ENCODE assay signal across 34 mouse cellular contexts in genomic region chr8:93777605-93778004, GRCm38 (mm10). TPM values are rescaled to one million over a fixed set of nuclear protein-coding genes. Genes with fewer than 3 reads are reported as not detected.
DNase-seq lines count a peak whose midpoint lies in the region; ATAC-seq lines count a peak whose summit lies in the region.
"Had no signal": no experiment of that assay in that cellular context is flagged by ENCODE, and none has a peak within 500 bp of the region (broad histone marks: within the 10 kb centered on the region; RNA-seq: fewer than 3 reads in every experiment).

No protein-coding gene starts in this region.

- H3K4me1 ChIP-seq in heart, embryonic 15.5 days (replicated peaks) = peaks cover 10% of the 10 kb centered on the region
- H3K4me1 ChIP-seq: embryonic facial prominence, embryonic 13.5 days; forebrain, embryonic 15.5 days; hindbrain, embryonic 10.5 days; hindbrain, embryonic 15.5 days; kidney, embryonic 15.5 days; neural tube, embryonic 15.5 days; stomach, embryonic 15.5 days had no signal

- intact Hi-C loops in heart, postnatal 25 days (cut with DNase I) = no loop called here

- ATAC-seq in heart, embryonic 15.5 days (replicated peaks; ENCODE audit: insufficient number of reproducible peaks, insufficient read depth, low FRiP score, low read depth) = peak; percentile 64; the same call in 1 of the 2 replicates
- ATAC-seq: forebrain, embryonic 15.5 days; inflammation-experienced regulatory T-cells, adult 6 months had no signal

- no peak overlapping the region for H3K9ac ChIP-seq in heart, embryonic 15.5 days
- H3K9ac ChIP-seq: embryonic facial prominence, embryonic 13.5 days; forebrain, embryonic 15.5 days; hindbrain, embryonic 15.5 days; kidney, embryonic 15.5 days; liver, embryonic 14.5 days; neural tube, embryonic 15.5 days; stomach, embryonic 15.5 days had no signal

- no peak overlapping the region for H3K4me3 ChIP-seq in heart, embryonic 15.5 days
- H3K4me3 ChIP-seq: embryonic facial prominence, embryonic 13.5 days; forebrain, embryonic 10.5 days; forebrain, embryonic 15.5 days; hindbrain, embryonic 10.5 days; hindbrain, embryonic 15.5 days; kidney, embryonic 15.5 days; neural tube, embryonic 15.5 days; stomach, embryonic 15.5 days had no signal

- H3K9me3 ChIP-seq in heart, embryonic 15.5 days (replicated peaks) = no peaks in the 10 kb centered on the region
- H3K9me3 ChIP-seq: embryonic facial prominence, embryonic 13.5 days; forebrain, embryonic 10.5 days; forebrain, embryonic 15.5 days; hindbrain, embryonic 10.5 days; hindbrain, embryonic 15.5 days; kidney, embryonic 15.5 days; neural tube, embryonic 15.5 days; stomach, embryonic 15.5 days had no signal

- peak; percentile 20 to 28 for DNase-seq in cerebellum, postnatal 10 days
- no peak for DNase-seq in cerebellum, adult 9-11 months
- DNase-seq in heart, adult 18-20 months = peak; percentile 18 to 49
- no peak for DNase-seq in heart, postnatal 25 days (ENCODE audit: low spot score)
- peak; percentile 6 for DNase-seq in heart, postnatal 4 days
- no peak for DNase-seq in urinary bladder, adult 2 months (ENCODE audit: low spot score)
- no peak for DNase-seq in kidney, postnatal 10 days
- DNase-seq: adrenal gland, adult 8-10 months; cerebellum, adult 11 months; cerebellum, adult 9-10 months; embryo, embryonic 11 days; kidney, adult 11 months; kidney, postnatal 4 days; liver; lung, adult 2 months; lung, postnatal 10 days; midbrain, embryonic 14.5 days; retina, postnatal 1 day; right cerebral cortex, postnatal 14 days; thymus, postnatal 14 days had no signal

- H3K36me3 ChIP-seq in heart, embryonic 15.5 days = no peaks in the 10 kb centered on the region
- H3K36me3 ChIP-seq: embryonic facial prominence, embryonic 13.5 days; forebrain, embryonic 10.5 days; forebrain, embryonic 15.5 days; G1E; hindbrain, embryonic 10.5 days; hindbrain, embryonic 15.5 days; kidney, embryonic 15.5 days; neural tube, embryonic 15.5 days; stomach, embryonic 15.5 days had no signal

- H3K4me2 ChIP-seq in heart, embryonic 15.5 days = peak overlapping the region; percentile 24
- H3K4me2 ChIP-seq: embryonic facial prominence, embryonic 13.5 days; forebrain, embryonic 15.5 days; hindbrain, embryonic 15.5 days; kidney, embryonic 15.5 days; neural tube, embryonic 15.5 days; stomach, embryonic 15.5 days had no signal

- peak overlapping the region; percentile 62 for H3K27ac ChIP-seq in heart, embryonic 15.5 days
- H3K27ac ChIP-seq: embryonic facial prominence, embryonic 13.5 days; forebrain, embryonic 10.5 days; forebrain, embryonic 15.5 days; hindbrain, embryonic 10.5 days; hindbrain, embryonic 15.5 days; kidney, embryonic 15.5 days; liver, embryonic 14.5 days; macrophage; neural tube, embryonic 15.5 days; stomach, embryonic 15.5 days had no signal

- 30% methylated on average over 3 of the region's 3 CpGs for WGBS in heart, embryonic 15.5 days

- no peaks in the 10 kb centered on the region for H3K27me3 ChIP-seq in heart, embryonic 15.5 days
- H3K27me3 ChIP-seq: embryonic facial prominence, embryonic 13.5 days; forebrain, embryonic 15.5 days; hindbrain, embryonic 15.5 days; kidney, embryonic 15.5 days; neural tube, embryonic 15.5 days; stomach, embryonic 15.5 days had no signal

RNA-seq across cellular contexts. Expression of gene Gnao1, which starts 32.2 kb away (rescaled TPM):
- total RNA-seq in heart, adult 18-20 months (2021) = 10 to 100 TPM; 20.7 to 21.7 TPM
- total RNA-seq in heart, postnatal 25 days (2021) = 10 to 100 TPM; 26.0 to 27.4 TPM
- polyA plus RNA-seq in heart, embryonic 15.5 days (2015; fragmentation: Nextera tagmentation; extraction: Ambion mirVana) = 11.0 and 13.0 TPM in 2 replicates
- total RNA-seq in heart, postnatal 4 days (2021) = 10 to 100 TPM; 28.9 to 29.2 TPM
- polyA plus RNA-seq in urinary bladder, adult 2 months (2012; rRNA removed) = 45.3 and 80.5 TPM in 2 replicates
- total RNA-seq: megakaryocyte-erythroid progenitor cell, adult 5-6 weeks had no signal
- polyA plus RNA-seq: G1E, macrophage had no signal

Comparison
In these comparisons a context has a peak if more than half of its experiments do, and no peak if none do; other contexts are left out.
1. DNase-seq: peak in cerebellum, postnatal 10 days (2 of 2), heart, adult 18-20 months (2 of 2) and heart, postnatal 4 days (single experiment); none in cerebellum, adult 9-11 months (single experiment), heart, postnatal 25 days (single experiment), urinary bladder, adult 2 months (single experiment) and kidney, postnatal 10 days (single experiment).